Mouse (Mus musculus) stomach, embryonic 16.5 days (tissue): Measurements from ENCODE around the gene 1700015F17Rik. TPM values are rescaled to one million over a fixed set of nuclear protein-coding genes. Genes with fewer than 3 reads are reported as not detected.

ENCODE experiments used
- ATAC-seq: fragments of 200-750 bp; cut with Nextera tagmentation; 2 replicates; pipeline ENCODE4 v1.8.0; 2017; ENCODE audit warnings: moderate number of reproducible peaks, moderate TSS enrichment; ENCODE audit not compliant: insufficient read depth, low FRiP score
- H3K27ac ChIP-seq: fragments of 300-500 bp; sonication (generic); 2 replicates; pipeline ENCODE4 v1.5.1; 2014; ENCODE audit warnings: low read length
- H3K27me3 ChIP-seq: fragments of 300-500 bp; sonication (generic); 2 replicates; pipeline ENCODE4 v1.6.1; 2014; ENCODE audit warnings: low read length, control low read depth, mixed read lengths; ENCODE audit not compliant: control insufficient read depth, insufficient read depth
- H3K36me3 ChIP-seq: fragments of 300-500 bp; sonication (generic); 2 replicates; pipeline ENCODE4 v1.6.1; 2014; ENCODE audit warnings: low read length; ENCODE audit not compliant: control insufficient read depth, insufficient read depth
- H3K4me1 ChIP-seq: fragments of 300-500 bp; sonication (generic); 2 replicates; pipeline ENCODE4 v1.6.1; 2014; ENCODE audit warnings: low read length, control low read depth, mixed read lengths; ENCODE audit not compliant: control insufficient read depth, insufficient read depth
- H3K4me2 ChIP-seq: fragments of 300-500 bp; sonication (generic); 2 replicates; pipeline ENCODE4 v1.6.1; 2014; ENCODE audit warnings: low read depth, low read length, mixed read lengths
- H3K4me3 ChIP-seq: fragments of 300-500 bp; sonication (generic); replicated peaks from 2 replicates; pipeline ENCODE4 v1.5.1; 2014; ENCODE audit warnings: mild to moderate bottlenecking, low read length
- H3K9ac ChIP-seq: fragments of 300-500 bp; sonication (generic); 2 replicates; pipeline ENCODE4 v1.6.1; 2014; ENCODE audit warnings: low read length
- H3K9me3 ChIP-seq: fragments of 300-500 bp; sonication (generic); replicated peaks from 2 replicates; pipeline ENCODE4 v1.6.1; 2016; ENCODE audit warnings: low read length, control low read depth; ENCODE audit not compliant: control insufficient read depth
- WGBS: fragments of 180-500 bp; shearing (Covaris S2); extraction: QIAGEN DNeasy Blood & Tissue Kit; methylation state at CpG from one replicate; pipeline ENCODE4 v1.1.7; 2014; 5-methylcytosine and 5-hydroxymethylcytosine counted together
- polyA plus RNA-seq: library from polyadenylated mRNA; unstranded; fragments of >200 nt; fragmentation: Nextera tagmentation; extraction: Ambion mirVana; gene quantifications from 2 replicates; pipeline ENCODE4 v1.2.1, GENCODE M21; 2015

The 1700015F17Rik gene
- not detected in 2 replicates for polyA plus RNA-seq

DNA sequence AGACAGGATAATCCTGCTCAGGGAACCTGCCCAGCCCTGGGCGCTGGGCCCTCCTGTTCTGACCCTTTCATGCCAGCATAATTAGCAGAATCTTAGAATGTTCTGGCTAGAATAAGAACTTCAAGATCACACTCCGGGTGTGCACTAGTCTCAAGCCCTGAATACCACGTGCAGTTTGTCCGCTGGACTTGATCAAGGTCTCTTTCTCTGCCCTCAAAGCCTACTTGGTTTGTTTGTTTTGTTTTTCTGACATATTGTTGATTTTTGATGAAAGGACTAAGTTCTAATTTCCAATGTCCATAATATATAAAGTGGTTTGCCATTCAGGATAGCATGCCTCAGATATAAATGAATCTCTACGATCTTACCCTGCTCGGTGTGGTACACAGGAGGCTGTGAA is at the start of gene 1700015F17Rik:
Gene 1700015F17Rik (minus strand): TSS at position 101 of the 400 bp plus-strand sequence.
- Histone ChIP-seq H3K4me3 (no peak within 1 kb of the TSS), H3K27me3 (no peaks in the 10 kb centered on the region), H3K4me2 (no peak within 1 kb of the TSS), H3K9ac (no peak within 1 kb of the TSS), H3K27ac (no peak within 1 kb of the TSS), H3K9me3 (no peaks in the 10 kb centered on the region), H3K36me3 (no peaks in the 10 kb centered on the region), H3K4me1 (no peaks in the 10 kb centered on the region)
- WGBS: 89% methylated on average over 6 of the region's 6 CpGs
- ATAC-seq: no peak

DNA sequence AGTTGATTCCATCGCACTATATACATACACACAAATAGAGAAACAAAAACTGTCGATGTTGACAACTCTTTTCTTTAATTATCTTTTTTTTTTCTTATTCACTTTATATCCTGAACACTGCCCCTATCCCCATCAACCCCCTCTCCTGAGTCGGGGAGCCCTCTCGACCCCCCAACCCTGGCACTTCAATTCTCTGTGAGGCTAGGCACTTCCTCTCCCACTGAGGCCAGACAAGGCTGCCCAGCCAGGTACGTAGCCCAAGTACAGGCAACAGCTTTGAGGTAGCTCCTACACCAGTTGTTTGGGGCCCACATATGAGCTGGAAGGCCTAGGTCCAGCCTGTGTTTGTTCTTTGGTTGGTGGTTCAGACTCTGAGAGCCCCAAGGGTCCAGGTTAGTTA is 36.5 kb upstream of the 1700015F17Rik start:
- no peaks in the 10 kb centered on the region for H3K36me3 ChIP-seq
- no peaks in the 10 kb centered on the region for H3K4me1 ChIP-seq
- H3K27me3 ChIP-seq: no peaks in the 10 kb centered on the region
- ATAC-seq: no peak
- H3K27ac ChIP-seq: no peak overlapping the region
- no peaks in the 10 kb centered on the region for H3K9me3 ChIP-seq
- 78% methylated on average over 5 of the region's 5 CpGs for WGBS
- peak overlapping the region; percentile 89; the same call in 1 of the 2 replicates for H3K4me2 ChIP-seq
- H3K9ac ChIP-seq: no peak overlapping the region
- no peak overlapping the region for H3K4me3 ChIP-seq

DNA sequence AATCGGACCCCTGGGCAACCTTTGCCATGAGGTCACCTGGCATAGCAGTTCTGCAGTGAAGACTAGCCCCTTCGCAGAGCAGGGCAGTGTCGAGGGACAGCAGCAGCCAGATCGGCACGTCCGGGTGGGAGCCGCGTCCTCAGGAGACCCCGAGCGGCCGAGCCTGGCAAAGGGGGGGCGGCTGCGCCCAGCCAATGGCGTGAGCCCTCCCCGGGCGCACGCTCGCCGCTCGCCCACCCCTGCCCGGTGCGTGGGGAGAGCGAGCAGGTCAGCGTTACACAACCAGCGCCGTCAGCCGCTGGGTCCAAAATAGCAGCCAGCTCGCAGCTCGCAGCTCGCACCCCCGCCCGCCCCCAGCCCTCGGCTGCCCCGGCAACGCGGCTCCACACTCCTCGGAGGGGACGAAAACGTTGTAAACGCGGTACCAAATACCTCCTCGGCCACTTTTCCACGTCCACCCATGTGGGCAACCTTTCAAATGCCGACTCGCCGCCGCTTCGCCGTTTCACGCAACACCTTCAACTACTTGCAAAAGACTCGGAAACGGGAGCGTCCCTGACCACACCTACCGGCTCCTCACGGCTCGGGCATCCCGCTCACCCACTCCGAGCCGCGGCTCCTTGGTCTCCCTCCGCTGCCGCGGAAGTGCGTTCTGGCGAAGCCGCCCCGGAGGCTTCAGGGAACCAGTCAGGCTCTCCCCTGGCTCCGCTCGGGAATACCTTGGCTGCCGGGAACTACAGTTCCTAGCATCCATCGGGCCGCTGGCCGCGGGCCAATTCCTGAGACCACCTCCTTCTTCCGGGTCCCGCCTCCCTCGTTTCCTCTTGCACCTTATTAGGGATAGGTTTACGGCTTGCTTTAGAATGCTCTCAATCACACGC is 35.5 kb upstream of the 1700015F17Rik start, which contains the start of gene Cldn12:
Gene Cldn12 (minus strand): TSS at position 763 of the 881 bp plus-strand sequence.
- H3K4me3 ChIP-seq: peak within 1 kb of the TSS; percentile 91
- ATAC-seq: peak; percentile 96
- peak within 1 kb of the TSS; percentile 92 for H3K27ac ChIP-seq
- H3K9ac ChIP-seq: peak within 1 kb of the TSS; percentile 90
- WGBS: under 1% methylated on average over 79 of the region's 79 CpGs
- H3K27me3 ChIP-seq: no peaks in the 10 kb centered on the region
- H3K36me3 ChIP-seq: no peaks in the 10 kb centered on the region
- no peaks in the 10 kb centered on the region for H3K9me3 ChIP-seq
- H3K4me1 ChIP-seq: no peaks in the 10 kb centered on the region
- H3K4me2 ChIP-seq: peak within 1 kb of the TSS; percentile 89

DNA sequence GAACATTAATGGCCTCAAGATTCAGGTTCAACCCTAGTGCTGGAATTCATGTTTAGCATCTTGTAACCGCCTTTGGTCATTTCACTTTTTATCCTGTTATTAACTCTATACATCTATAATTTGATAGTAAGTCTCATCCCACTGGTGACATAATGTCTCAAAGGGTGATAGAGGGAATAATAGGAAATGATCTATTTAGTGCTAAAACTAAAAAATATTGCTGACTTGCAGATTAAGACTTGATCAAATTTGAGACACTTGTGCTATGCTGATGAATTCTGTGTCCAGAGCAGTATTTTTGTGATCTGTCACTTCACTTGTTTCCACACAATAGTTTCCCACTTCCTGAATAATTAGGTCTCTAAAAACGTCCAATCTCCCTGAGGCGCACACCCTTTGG is 32.5 kb upstream of the 1700015F17Rik start:
- no peaks in the 10 kb centered on the region for H3K36me3 ChIP-seq
- WGBS: 91% methylated on average over 3 of the region's 3 CpGs
- no peak for ATAC-seq

DNA sequence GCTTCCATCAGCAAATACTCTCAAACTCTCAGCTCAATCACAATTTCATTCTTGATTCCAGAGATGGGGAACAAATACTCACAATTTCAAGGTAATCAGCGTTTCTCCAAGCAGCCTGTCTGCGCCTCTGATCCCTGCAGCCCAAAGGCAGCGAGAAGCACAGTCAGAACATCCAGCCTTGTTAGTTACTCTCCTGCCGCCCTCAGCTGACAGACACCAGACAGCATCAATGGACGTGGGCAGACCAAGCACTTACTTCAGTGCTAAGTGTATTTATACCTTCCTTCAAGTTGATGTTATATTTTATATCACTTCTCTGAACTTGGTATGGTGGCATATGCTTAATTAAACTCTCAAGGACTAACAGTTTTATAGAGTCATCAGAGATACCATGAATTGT is 32.0 kb upstream of the 1700015F17Rik start:
- Histone ChIP-seq H3K4me3 (no peak overlapping the region), H3K9ac (no peak overlapping the region), H3K9me3 (no peaks in the 10 kb centered on the region), H3K4me2 (no peak overlapping the region), H3K27me3 (no peaks in the 10 kb centered on the region), H3K4me1 (no peaks in the 10 kb centered on the region), H3K36me3 (no peaks in the 10 kb centered on the region), H3K27ac (no peak overlapping the region)
- 78% methylated on average over 5 of the region's 5 CpGs for WGBS
- no peak for ATAC-seq

More for the DNA sequence above, 32.5 kb upstream of the 1700015F17Rik start:
- no peaks in the 10 kb centered on the region for H3K4me1 ChIP-seq
- no peaks in the 10 kb centered on the region for H3K9me3 ChIP-seq
- H3K9ac ChIP-seq: no peak overlapping the region
- no peak overlapping the region for H3K27ac ChIP-seq
- no peaks in the 10 kb centered on the region for H3K27me3 ChIP-seq
- H3K4me3 ChIP-seq: no peak overlapping the region
- no peak overlapping the region for H3K4me2 ChIP-seq

DNA sequence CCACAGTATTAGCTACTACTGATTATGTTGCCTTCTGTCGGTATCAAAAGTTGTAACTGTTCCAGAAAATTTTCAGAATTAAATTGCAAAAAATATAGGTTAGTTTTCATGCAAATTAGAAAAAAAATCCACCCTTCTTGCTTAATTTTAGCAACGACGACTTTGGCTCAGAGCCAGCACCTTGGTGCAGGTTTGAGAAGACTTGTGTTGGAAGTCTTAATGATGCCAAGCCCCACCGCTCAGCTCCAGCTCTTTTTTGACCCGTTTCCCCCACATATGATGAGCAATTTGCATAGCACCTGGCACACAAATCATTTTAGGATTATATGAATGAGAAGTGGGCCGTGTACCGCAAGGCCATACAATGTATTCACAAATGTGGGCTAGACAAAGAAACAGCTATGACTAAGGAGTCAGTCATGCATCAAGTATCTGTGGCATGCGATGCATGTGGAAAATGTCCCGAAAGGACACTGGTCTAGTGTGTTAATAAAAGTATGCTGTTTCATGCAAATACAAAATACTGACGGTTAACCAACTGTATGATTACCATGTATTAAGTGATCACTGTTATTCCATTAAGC is 31.5 kb upstream of the 1700015F17Rik start:
- H3K4me1 ChIP-seq: no peaks in the 10 kb centered on the region
- no peaks in the 10 kb centered on the region for H3K27me3 ChIP-seq
- no peak overlapping the region for H3K27ac ChIP-seq
- H3K36me3 ChIP-seq: no peaks in the 10 kb centered on the region
- no peaks in the 10 kb centered on the region for H3K9me3 ChIP-seq
- no peak overlapping the region for H3K9ac ChIP-seq
- no peak overlapping the region for H3K4me3 ChIP-seq
- no peak overlapping the region for H3K4me2 ChIP-seq
- 83% methylated on average over 10 of the region's 10 CpGs for WGBS
- ATAC-seq: no peak

DNA sequence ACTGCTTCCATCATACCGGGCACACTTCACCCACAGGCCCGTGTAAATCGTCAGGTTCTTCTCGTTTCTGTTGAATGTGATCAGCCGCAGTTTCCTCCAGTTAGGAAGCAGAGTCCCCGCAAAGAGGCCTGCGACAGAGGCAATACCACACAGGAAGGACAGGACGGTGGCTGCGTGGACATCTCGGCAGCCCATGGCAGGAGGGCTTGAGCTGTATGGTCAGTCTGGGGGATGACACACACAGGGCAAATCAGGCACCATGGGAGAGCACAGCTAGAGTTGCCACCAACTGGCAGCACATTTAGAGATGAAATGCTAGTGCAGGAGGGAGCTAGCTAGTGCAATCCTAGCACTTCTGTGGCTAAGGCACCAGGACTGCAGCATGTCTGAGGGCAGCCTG is 29.3 kb upstream of the 1700015F17Rik start:
- H3K4me3 ChIP-seq: no peak overlapping the region
- no peak for ATAC-seq
- 87% methylated on average over 10 of the region's 10 CpGs for WGBS

DNA sequence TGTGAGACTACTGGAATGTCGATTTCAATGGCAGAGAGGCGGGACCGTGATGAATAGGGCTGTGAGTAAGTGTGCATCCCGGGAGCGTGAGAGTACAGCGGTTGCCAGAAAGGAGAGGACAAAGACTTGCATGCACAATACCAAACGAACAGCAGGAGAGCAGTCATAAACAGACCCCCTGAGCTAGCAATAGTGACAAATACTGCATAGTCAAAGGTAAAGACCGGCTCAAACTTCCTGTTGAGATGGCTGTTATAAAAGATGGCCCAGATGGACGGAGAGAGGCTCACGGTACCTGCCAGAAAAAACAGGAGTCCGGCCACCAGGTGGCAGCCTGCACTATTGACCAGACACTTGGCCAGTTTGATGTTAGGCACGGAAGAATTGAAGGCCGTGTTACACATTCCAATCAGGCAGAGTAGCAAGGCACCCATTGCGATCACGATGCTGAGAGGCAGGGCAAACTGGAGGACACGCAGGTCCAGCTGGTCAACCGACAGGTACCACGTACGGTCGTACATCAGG is 28.8 kb upstream of the 1700015F17Rik start:
- ATAC-seq: no peak

More for the DNA sequence above, 29.3 kb upstream of the 1700015F17Rik start:
- no peaks in the 10 kb centered on the region for H3K4me1 ChIP-seq
- no peak overlapping the region for H3K9ac ChIP-seq
- no peaks in the 10 kb centered on the region for H3K27me3 ChIP-seq
- H3K9me3 ChIP-seq: no peaks in the 10 kb centered on the region
- H3K27ac ChIP-seq: no peak overlapping the region
- no peak overlapping the region for H3K4me2 ChIP-seq
- no peaks in the 10 kb centered on the region for H3K36me3 ChIP-seq

DNA sequence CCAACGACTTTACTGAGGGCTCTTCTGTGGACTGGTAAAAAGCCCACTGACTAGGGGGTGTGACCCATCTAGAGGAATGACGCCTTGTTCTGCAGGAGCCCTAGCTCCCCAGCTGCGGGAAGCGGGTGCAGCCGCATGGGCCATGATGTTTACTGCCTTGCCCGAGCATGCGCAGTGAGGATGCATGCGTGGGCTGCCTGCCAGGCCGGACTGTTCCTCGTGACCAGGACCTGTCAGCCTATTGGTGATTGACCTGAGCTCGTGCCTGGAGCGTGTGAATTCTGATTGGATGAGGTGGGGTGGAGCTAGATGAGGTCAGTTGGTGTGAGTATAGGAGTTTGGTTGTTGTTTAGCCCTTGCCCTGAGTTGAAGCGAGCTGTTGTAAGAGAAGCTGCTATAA is 25.5 kb upstream of the 1700015F17Rik start:
- Histone ChIP-seq H3K36me3 (no peaks in the 10 kb centered on the region), H3K9ac (no peak overlapping the region), H3K4me2 (no peak overlapping the region), H3K4me3 (no peak overlapping the region), H3K4me1 (no peaks in the 10 kb centered on the region), H3K27ac (no peak overlapping the region), H3K27me3 (no peaks in the 10 kb centered on the region), H3K9me3 (no peaks in the 10 kb centered on the region)
- WGBS: 87% methylated on average over 13 of the region's 13 CpGs
- ATAC-seq: no peak

More for the DNA sequence above, 28.8 kb upstream of the 1700015F17Rik start:
- Histone ChIP-seq H3K27ac (no peak overlapping the region), H3K4me1 (no peaks in the 10 kb centered on the region), H3K9ac (no peak overlapping the region), H3K27me3 (no peaks in the 10 kb centered on the region), H3K4me2 (no peak overlapping the region), H3K36me3 (no peaks in the 10 kb centered on the region), H3K9me3 (no peaks in the 10 kb centered on the region), H3K4me3 (no peak overlapping the region)
- 52% methylated on average over 20 of the region's 20 CpGs for WGBS
